Mouse (Mus musculus): Measurements from ENCODE around the gene Rab43. TPM values are rescaled to one million over a fixed set of nuclear protein-coding genes. Genes with fewer than 3 reads are reported as not detected.
"Not testable (repeated sequence)": the region's sequence is repeated elsewhere in the genome, so short reads cannot be mapped to it uniquely, and the experiment has no call there.

Rab43 gene
- total RNA-seq, 2 experiments from 2014 or later = 30.4 to 46.1 TPM

DNA sequence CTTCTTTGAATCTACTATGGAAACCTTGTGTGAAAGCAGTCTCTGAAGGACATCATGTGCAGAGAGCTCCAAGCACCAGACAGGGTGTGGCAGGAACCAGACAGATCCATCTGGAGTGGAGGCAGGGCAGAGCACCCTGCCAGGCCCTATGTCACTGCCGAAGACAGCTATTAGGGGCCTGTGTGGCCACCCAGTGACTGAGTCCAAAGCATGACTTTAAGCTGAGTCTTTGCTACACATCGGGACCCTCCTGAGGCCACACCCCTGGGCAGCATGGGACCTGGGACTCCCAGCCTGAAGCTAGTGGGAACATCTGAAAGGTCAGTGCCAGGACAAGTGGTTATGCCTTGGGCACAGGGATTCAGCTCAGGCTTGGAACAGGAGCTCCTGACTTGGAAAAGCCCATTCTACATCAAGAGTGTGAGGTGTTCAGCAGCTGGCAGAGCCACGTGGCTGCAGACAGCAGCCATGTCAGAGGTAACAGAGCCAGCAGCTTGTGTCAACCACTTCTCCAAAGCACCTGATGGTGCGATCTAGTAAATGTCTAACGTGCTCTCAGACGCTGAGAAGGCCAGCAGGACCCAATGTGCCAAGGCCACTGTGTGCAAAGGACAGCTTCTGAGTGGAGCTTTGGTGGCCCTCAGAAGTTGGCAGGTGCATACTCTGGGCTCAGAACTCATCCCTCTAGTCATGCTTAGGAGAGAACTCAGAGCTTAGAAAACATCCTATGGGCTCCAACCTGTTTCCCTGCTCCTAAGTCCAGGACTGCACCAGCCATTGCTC lies 24.7 kb downstream of the Rab43 start:
- no peak for DNase-seq

DNA sequence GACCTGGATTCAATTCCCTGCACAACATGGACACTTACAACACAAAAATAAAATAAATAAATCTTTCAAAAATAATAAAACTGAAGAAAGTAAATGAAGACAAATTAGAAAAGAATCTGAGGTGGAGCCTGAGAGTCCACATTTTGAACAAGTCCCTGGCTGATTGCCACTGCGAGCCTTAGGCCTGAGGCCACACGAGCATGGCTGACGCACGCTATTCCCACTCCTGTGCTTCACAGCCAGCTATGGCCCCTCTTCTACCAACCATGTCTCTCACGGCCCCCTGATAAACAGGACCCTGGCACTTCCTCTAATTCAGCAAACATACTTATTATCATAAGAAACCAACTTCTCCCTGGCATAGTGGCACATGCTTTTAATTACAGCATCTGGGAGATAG lies 25.3 kb downstream of the Rab43 start:
- no peak for DNase-seq

DNA sequence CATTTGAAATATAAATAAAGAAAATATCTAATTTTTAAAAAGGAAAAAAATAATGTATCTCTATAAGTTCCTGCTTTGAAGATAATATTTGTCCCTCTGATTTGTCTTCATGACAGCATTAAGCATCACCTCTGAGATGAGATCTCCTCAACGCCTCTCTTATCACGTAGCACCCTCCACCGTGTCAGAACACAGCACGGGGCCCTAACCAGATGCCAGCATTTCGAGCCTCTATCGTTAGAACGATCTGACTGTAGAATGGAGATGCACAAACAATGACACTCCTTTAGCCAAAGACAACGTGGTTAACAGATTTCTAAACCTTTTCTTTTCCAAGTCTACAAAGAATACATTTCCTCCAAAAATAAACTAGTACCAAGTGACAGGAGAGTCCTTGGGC lies 27.9 kb downstream of the Rab43 start:
- DNase-seq = no peak

DNA sequence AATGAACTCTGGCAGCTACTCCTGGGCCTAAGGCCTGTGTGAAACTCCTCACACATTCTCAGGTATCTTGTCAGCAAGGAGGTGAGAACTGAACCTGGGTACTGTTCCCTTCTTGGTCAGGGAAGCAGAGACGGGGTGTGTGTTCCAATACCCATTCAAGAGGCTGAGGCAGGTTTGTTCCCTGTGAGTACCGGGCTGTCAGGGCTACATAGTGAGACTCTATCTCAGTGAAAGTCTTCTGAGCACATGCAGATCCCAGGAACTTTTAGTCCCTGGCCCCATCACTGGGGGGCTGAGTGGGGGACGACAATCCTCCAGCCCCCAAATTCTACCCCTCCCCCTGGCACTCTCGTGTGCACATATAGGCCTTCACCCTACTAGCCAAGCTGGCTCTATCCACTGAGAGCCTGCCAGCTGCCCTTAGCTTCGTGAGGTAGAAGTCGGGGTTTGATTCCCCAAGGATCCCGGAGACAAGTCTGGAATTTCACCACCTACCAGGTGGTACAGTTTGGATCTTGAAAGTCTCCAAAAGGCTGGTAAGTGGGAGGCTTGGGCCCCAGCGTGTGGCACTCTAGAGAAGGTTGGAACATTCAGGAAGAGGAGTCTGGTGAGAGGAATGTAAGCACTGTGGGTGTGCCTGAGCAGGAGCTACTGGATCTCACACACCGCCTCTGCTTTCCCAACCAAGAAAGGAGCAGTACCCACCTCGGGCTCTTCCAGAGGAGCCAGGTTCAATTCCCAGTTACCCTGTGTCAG lies 31.2 kb downstream of the Rab43 start:
- DNase-seq = no peak

DNA sequence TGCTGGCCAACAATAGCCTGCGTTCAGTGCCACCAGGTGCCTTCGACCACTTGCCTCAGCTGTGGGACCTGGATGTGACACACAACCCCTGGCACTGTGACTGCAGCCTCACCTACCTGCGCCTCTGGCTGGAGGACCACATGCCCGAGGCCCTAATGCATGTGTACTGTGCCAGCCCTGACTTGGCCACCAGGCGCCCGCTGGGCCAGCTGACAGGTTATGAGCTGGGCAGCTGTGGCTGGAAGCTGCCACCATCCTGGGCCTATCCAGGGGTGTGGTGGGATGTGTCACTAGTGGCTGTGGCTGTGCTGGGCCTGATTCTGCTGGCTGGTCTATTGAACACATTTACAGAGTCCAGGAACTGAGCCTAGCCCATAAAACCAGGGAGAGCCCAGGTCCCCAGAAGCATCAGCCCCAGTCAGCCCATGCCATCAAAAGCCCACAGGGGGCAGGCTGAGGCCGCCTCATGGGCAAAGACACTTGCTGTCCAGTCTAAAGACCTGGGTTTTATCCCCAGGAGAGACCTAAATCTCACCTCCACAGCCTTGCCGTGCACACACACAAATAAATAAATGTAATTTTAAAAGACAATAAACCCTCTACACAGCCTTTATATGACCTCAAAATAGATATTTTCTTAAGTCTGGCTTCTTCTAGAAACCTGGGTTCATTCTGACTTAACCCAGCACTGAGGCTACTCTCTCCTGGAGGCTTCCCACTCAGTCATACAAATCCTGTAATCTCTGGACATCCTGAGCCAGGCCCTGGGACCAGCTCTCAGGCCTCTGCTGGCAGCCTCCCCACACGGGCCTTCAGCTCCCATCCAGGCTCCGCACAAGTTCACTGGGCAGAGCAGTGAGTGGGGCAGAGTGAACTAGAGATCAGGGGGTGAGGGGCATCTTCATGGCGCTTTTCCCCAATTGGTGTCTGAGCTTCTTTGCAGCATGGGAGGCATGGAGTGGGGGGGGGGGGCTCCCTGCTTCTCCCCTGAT lies 32.5 kb downstream of the Rab43 start:
- no peak for DNase-seq

DNA sequence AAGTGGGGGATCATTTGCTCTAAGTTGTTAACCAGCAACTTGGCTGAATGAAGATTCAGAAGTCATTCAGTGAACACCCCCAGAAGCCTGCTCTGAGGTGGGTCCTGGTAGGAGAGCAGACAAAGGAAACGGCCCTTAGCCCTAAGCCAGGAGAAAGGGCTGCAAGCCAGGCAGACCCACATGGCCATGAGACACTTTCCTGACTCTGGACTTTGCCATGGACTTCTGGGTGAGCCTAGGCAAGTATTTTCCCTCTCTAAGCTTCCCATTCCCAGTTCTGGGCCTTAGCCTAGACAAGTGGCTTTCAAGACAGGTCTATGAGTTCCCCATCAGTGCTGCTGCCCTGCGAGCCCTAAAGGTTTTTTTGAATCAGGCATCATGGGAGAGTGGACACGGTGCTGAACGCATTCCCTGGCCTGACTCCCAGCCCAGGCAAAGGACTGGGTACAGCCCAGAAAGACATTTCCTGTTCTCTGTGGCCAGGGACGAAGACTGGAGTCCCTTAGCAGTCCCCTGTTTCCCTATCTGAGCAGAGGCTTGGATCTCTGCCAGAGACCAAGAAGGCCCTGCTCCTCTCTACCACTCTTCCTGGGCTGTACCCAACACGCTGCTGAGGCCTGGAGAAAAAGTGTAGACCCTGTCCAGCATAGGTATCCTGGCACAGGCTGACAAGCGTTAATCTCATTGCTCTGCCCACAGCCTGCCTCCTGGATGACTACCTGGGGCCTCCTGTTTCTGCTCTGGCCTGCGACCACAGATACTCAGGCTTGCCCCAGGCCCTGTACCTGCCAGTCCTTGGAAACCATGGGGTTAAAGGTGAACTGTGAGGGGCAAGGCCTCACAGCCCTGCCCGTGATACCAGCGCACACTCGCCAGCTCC lies 33.4 kb downstream of the Rab43 start:
- no peak for DNase-seq

DNA sequence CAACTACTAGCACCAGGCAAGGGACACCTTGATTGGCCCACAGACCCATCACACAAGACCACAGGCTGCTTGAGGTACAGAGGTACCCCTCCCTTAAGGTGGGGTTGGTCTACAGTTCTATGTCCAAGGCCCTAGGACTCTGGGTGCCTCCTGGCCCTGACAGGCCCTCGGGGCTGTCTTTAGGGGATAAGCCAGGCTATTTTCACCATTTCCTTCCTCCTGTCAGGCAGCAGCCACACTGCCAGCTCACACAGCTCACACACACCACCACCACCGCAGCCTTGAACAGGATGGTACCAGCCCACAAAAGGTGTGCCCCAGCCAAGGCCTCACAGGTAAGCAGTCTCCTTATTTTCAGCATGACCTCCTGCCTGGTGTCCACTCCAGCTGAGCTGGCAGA lies 34.1 kb downstream of the Rab43 start, which contains the start of gene Gp9:
Gene Gp9, plus strand, starts transcription at position 231 of the 400 bp plus-strand sequence.
- no peak for DNase-seq

DNA sequence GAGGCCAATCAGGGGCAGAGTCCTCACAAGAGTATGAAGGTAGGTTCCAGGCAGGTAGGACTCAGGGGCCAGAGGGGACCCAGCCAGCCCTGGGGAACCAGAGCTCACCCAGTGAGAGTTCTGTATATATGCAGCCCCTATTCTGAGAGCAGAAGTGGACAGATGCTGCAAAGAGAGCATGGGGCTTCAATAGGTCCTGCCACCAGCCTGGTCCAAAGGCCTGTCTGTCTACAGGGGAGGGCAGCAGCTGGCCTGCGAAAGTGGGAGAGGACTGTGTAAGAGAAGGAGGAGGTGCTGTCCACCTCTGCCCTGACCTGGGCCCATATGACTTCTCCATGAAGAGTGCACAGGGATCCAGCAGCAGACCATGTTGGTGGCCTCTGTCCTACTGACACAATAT lies 35.3 kb downstream of the Rab43 start:
- DNase-seq = no peak

DNA sequence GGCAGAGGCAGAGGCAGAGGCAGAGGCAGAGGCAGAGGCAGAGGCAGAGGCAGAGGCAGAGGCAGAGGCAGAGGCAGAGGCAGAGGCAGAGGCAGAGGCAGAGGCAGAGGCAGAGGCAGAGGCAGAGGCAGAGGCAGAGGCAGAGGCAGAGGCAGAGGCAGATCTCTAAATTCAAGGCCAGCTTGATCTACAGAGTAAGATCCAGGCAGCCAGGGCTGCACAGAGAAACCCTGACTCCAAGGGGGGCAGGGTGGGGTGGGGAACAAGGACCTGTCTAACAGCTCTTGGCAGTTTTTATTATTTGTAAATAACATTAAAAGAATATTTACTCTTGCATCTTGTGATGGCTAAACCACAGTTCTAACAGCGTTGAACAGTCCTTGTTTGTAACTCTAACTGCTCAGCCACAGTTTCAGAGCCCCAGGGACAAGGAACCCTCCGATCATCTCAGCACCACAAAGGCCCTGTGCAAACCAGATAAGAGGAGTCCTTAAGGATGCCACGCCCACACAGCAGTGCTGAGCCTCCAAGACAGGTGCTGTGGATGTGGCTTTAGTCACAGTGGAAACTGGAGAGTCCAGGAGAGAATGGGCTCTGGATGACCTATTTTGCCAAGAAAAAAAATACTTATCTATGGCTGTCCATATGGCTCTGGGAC lies 36.2 kb downstream of the Rab43 start:
- DNase-seq = no peak

DNA sequence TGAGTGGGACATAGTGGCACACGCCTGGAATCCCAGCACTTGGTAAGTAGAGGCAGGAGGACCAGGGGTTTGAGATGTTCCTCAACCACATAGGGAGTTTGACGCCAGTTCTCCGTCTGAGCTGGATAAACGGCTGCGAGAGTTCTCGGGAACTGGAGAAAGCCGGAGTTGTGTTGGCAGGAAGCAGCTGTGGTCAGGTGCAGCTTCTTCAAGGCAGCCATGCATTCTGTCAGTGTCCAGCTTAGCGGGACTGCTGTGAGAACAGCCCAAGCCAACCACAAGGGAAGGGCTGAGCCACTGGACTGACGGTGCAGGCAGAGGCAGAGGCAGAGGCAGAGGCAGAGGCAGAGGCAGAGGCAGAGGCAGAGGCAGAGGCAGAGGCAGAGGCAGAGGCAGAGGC lies 37.1 kb downstream of the Rab43 start:
- no peak for DNase-seq

DNA sequence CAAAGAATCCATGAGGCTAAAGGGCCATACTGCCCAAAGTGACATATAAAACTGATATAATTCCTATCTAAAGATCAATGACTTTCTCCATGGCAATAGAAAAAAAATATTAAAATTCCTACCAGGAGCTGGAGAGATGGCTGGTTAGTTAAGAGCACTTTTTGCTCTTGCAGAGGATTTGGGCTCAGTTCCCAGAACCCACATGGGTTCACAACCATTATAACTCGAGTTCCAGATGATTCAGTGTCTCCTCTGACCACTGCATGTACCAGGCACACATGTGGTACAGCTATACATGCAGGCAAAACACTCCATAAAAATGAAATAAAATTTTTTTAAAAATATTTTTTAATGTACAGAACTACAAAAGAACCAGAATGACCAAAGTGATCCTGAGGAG lies 37.5 kb downstream of the Rab43 start:
- DNase-seq = no peak

DNA sequence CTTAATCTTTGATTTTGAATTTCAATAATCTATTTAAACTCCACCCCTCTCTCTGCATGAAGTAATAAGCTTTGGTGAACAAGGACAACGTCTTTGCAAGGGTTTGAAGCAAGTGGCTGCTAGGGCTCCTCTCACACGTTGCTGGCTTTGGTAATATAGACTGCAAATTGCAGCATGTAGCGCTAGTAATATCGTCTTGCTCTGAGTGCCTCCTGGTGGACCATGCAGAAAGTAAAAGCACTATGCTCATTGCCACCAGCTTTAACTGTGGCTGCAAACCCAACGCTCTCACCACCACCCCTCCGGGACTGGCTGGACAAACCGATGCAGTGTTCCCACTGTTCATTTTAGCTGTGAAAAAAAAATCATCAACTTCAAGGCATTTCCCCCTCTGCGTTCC lies 41.3 kb downstream of the Rab43 start:
- no peak for DNase-seq

DNA sequence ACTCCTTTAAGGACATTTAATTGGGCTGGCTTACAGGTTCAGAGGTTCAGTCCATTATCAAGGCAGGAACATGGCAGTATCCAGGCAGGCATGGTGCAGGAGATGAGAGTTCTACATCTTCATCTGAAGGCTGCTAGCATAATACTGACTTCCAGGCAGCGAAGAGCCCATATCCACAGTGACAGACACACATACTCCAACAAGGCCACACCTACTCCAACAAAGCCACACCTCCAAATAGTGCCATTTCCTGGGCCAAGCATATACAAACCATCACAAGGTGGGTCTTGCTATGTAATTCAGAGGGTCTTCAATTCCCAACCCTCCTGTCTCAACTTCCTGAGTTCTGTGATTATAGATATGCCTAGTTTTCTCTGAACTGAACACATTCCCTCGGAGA lies 47.7 kb downstream of the Rab43 start:
- not testable (repeated sequence) for DNase-seq

DNA sequence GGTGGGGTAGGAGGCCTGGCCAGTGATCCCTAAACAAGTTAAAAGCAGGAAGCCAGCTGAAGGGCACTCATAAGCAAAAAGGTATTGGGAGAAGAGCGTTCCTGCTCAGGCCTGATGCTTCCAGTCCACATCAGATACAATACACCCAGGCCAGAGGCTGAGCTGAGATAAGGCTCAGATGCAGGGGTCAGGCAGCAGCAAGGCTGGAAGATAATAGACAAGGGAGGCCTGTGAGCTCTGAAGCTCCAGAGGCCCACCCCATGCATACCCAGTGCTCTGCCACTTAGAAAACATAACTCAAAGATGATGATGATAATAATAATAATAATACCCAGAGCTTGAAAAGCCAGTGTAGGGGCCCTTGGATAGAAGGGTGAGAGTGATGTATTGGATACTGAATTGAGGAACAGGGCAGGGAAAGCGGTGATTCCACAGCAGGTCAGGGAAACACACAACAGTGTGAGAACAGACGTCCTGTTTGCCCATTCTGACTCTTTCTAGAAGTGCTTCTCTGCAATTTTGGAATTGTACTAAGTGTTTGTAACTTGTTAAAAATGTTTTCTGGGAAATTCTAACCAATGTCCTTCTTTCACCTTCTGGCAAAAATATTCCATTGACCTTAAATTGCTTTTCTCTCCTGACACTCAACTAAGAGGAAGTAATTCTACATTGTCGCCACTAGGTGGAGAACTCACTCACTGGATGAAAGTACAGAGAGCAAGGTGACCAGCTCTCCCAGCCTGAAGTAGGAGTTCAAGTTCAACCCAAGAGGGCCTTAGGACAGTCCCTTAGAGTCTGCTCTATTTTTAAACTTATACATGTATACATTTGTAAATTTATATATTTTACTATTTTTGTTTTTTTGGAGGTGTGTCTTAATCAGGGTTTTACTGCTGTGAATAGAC lies 48.3 kb downstream of the Rab43 start:
- DNase-seq = no peak

DNA sequence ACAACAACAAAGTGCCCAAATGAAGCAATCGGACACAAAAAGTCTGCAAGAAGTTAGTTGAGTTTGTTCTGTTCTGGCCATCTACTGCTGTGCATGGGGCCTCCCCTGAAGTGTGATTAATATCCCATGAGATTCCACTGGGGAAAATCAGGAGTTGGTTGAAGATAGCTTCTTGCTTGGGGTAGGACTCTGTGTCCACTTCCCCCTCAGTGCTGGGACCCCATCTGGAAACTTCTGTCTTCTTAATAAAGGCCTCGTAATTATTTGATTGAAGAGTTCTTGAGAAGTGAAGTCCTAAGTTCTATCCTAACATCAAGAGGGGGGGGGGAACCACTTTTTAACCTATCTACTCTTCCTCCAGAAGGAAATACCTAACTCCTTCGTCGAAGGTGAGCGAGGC lies 49.8 kb downstream of the Rab43 start:
- DNase-seq = no peak

DNA sequence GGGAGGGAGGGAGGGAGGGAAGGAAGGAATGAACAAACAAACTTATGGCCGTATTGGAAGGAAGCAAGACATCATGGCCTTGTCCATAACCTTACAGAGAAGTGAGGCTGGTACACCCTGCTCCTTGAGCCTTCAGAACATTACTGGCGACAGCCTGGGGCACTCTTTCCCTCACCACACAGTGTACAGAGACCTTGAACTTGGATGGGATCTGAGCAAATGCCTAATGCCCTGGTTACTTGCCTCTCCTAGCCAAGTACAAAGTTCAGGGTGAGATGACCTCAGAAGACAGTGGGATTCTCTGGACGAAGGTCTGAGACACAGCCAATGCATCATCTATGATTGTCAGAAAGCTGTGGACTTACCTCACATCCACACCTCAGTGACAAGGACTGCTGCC lies 52.1 kb downstream of the Rab43 start:
- DNase-seq = no peak

DNA sequence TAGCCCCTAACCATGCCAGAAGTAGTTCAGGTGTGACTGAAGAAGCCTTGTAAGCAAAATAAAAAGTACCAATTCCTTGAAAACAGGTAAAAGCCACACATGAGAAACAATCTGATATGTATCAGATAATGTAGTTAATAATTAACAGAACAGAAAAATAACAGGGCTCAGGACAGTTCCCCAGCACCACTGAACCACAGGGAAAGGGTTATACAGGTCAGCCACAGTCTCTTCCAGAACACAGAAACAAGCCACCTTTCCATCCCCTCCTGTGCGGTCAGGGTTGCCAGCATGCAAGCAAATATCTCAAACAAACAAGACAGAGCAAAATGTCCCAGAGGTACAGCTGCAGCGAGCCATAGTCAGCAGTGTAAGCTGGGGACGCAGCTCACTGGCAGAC lies 52.6 kb downstream of the Rab43 start:
- DNase-seq = no peak

DNA sequence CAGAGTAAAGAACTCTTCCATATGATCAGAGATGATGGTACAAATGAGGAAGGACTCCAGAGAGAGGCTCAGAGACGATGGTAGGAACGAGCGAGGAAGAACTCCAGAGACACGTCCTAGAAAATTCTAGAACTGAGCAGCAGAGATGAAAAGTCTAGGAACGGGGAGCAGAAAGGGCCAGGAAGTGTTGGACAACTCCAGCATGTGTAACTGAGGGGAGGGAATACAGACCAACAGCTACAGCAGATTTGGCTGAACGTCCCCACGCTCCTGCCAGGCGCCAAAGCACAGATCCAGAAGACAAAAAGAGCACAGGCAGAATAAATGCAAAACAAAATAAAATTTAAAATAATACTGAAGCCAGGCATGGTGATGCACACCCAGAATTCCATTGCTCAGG lies 55.1 kb downstream of the Rab43 start:
- no peak for DNase-seq

DNA sequence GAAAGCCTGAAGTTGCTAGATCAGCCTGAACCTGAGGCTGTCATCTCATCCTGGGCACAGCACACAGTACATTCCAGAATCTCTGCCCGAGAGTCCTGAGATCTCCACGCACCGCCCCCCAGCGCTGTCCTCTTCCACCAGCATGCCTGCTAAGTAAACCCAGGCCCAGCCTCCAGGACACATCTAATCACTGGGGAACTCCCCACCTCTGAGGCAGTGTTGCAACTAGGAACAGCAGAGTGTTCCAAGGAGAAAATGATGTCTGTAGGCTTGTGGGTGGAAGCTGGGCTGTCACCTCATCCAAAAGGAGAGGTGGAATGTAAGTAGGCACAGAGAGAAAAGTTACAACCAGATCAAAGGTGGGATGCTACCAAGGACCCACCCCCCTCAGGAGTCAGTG lies 56.8 kb downstream of the Rab43 start:
- no peak for DNase-seq

DNA sequence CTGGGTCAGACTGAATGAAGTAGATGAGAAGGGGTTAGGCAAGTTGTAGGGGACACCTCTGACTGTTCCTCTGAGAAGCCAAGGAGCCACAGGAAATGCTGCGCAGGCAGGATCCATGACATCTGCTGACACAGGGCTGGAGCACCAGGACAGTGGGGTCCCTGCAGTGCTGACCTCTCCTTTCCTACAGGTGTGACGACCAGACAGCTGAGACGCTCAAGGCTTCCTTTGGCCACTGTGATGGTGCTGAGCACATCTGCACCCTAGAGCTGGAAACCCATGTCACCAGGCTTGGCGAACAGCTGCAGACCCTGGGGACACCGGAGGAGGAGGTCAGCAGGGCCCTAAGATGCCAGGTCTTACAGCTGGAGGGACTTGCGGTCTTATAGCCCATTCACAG lies 60.4 kb downstream of the Rab43 start:
- DNase-seq = no peak

Data from adrenal gland, postnatal 10 days (tissue).